Mouse (Mus musculus): ENCODE measurements around the gene Sp1.

The Sp1 gene

GRCm38 (mm10) chr15:102399229-102400221, 6.4 kb upstream of the Sp1 start:
- peak; percentile 77 to 84 for DNase-seq (ENCODE audit: low spot score in 2 of 2)

GRCm38 (mm10) chr15:102400476-102401045, 5.4 kb upstream of the Sp1 start:
- no peak for DNase-seq (ENCODE audit: low spot score in 2 of 2)

GRCm38 (mm10) chr15:102401278-102401677, 4.7 kb upstream of the Sp1 start:
- no peak for DNase-seq (ENCODE audit: low spot score in 2 of 2)

GRCm38 (mm10) chr15:102402210-102402609, 3.7 kb upstream of the Sp1 start:
- DNase-seq (ENCODE audit: low spot score in 2 of 2): no peak

GRCm38 (mm10) chr15:102404608-102405488, 1.1 kb upstream of the Sp1 start:
- peak in 1 of 2 experiments; percentile 95 for DNase-seq (ENCODE audit: low spot score in 2 of 2)

- DNase-seq (ENCODE audit: low spot score in 2 of 2): peak; percentile 72 to 86
Measured at GRCm38 (mm10) chr15:102406196-102406911, 411 bp downstream of the Sp1 start.

GRCm38 (mm10) chr15:102406912-102407580, 1.1 kb downstream of the Sp1 start:
- no peak for DNase-seq (ENCODE audit: low spot score in 2 of 2)

- DNase-seq (ENCODE audit: low spot score in 2 of 2): no peak
Measured at GRCm38 (mm10) chr15:102407681-102408557, 2.0 kb downstream of the Sp1 start.

- no peak for DNase-seq (ENCODE audit: low spot score in 2 of 2)
Measured at GRCm38 (mm10) chr15:102408558-102409130, 2.7 kb downstream of the Sp1 start.

- no peak for DNase-seq (ENCODE audit: low spot score in 2 of 2)
Measured at GRCm38 (mm10) chr15:102409286-102409685, 3.3 kb downstream of the Sp1 start.

- no peak for DNase-seq (ENCODE audit: low spot score in 2 of 2)
Measured at GRCm38 (mm10) chr15:102411077-102411476, 5.1 kb downstream of the Sp1 start.

- no peak for DNase-seq (ENCODE audit: low spot score in 2 of 2)
Measured at GRCm38 (mm10) chr15:102413687-102414086, 7.7 kb downstream of the Sp1 start.

GRCm38 (mm10) chr15:102417524-102417923, 11.6 kb downstream of the Sp1 start:
- no peak for DNase-seq (ENCODE audit: low spot score in 2 of 2)

- no peak for DNase-seq (ENCODE audit: low spot score in 2 of 2)
Measured at GRCm38 (mm10) chr15:102420986-102421385, 15.0 kb downstream of the Sp1 start.

- peak in 1 of 2 experiments; percentile 55 for DNase-seq (ENCODE audit: low spot score in 2 of 2)
Measured at GRCm38 (mm10) chr15:102421437-102421836, 15.5 kb downstream of the Sp1 start.

GRCm38 (mm10) chr15:102423602-102424240, 17.8 kb downstream of the Sp1 start:
- no peak for DNase-seq (ENCODE audit: low spot score in 2 of 2)

GRCm38 (mm10) chr15:102424657-102425056, 18.7 kb downstream of the Sp1 start:
- no peak for DNase-seq (ENCODE audit: low spot score in 2 of 2)

- no peak for DNase-seq (ENCODE audit: low spot score in 2 of 2)
Measured at GRCm38 (mm10) chr15:102426963-102427362, 21.0 kb downstream of the Sp1 start.

GRCm38 (mm10) chr15:102432046-102432445, 26.1 kb downstream of the Sp1 start:
- no peak for DNase-seq (ENCODE audit: low spot score in 2 of 2)

Data from spleen, postnatal 10 days (tissue).